Mouse (Mus musculus): ENCODE data around the gene Med16.

The Med16 gene

DNA sequence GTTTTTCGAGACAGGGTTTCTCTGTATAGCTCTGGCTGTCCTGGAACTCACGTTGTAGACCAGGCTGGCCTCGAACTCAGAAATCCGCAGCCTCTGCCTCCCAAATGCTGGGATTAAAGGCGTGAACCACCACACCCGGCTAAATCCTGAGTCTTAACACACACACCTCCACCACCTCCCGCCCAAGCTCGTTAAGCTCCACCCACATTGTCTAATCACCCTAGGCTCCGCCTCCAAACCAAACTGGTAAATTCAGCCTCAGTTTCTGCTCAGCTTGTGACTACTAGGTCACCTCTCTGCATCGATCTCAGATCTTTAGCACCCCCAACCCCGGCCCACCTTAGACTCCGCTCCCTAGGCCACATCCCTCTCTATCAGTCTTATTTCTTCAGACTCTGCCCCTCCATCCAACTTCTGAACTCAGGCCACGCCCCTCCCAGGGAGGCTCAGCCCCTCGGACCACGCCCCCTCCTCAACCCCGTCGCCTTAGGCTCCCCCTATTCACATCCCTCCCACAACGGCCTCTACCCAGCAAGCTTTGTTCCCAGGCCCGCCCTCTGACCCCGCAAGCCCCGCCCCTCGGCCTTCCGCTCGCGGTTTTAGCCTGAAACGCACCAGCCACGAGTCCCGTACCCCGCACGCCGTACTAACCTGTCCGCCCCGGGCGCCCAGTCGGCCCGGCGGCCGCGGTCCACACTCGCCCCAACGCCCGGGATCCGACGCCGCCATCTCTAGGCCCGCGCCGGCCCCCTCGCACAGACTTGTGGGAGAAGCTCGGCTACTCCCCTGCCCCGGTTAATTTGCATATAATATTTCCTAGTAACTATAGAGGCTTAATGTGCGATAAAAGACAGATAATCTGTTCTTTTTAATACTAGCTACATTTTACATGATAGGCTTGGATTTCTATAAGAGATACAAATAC is at the start of gene Med16:
Gene Med16 (minus strand): TSS at position 757 of the 925 bp plus-strand sequence.
- in situ Hi-C loops (cut with MboI; ENCODE audit: low sequenced_read_pairs), result no loop called here

DNA sequence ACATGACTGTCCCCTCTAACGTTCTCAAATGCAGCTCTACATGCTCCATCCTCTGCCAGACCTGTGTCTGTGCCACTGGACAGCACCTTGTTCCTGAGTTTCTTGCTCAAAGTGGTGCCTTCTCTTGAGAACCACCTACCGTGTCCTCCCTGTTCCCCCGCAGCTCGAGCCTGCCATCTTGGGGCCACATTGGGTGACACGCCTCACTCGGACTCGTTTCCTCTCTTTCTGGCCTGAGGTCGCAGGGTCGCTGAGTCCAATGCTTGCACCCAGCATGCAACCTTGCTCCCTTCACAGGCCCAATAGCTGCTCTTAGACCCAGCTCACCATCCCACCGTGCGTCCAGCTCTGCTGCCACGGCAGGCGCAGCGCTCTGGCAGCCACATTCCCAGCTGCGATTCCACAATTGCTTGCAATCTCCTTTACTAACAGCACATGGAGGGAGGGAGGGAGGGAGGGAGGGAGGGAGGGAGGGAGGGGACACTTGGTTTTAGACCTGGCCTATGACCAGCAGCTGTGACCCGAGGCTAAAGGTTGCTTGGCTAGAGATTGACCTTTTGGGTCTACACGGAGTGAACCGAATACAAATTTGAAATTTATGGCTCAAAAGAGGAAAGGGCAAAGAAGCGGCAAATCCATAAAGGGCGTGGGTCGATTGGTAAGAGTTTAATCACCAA is 49.6 kb upstream of the Med16 start:
- in situ Hi-C loops (cut with MboI; ENCODE audit: low sequenced_read_pairs), result loop anchor here (5.0 kb wide), 1 partner anchor 36 kb away; the partner anchor contains the start of gene R3hdm4

DNA sequence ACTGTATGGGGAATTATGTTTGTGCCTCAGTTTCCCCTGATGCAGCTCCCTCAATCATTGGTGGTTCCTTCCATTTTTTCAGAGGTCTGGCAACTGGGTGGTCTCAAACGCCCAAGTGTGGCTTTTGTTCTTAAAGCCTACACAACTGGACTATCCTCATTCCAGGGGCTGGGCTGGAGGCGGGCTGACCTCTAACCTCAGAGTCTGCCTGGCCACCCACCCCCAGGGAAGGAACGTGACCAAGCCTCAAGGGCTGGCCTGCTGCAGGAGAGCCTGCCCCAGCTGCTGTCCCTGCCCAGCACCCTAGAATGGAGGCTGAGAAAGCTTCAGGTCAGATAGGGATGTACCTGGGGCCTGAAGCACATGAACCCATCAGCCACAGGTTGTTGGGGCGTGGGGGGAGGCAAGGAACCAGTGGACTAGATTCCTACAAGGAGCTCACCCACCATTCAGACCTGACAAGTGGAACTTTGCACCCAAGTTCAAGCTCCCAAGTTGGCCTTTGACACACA is 48.0 kb upstream of the Med16 start:
- in situ Hi-C loops (cut with MboI; ENCODE audit: low sequenced_read_pairs), result loop anchor here (5.0 kb wide), 1 partner anchor 34 kb away; the partner anchor contains the start of gene R3hdm4

DNA sequence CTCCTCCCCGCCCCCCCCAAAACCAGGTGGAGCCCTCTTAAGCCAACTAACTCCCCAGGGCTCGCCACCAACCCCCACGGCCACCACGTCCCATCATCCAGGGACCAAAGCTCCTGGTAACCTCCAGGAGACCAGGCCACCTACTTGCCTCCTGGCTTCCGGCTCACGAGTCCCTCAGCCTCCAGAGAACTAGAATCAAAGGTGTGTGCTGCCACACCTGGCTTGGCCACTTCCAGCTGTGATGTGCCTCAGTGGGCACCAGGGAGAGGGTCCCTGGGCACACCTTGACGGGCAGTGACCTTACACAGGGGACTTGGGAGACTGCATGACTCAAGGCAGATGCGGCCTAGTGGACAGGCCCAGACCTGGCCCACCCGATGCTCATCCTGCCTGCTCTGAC is 47.0 kb upstream of the Med16 start:
- in situ Hi-C loops (cut with MboI; ENCODE audit: low sequenced_read_pairs), result loop anchor here (5.0 kb wide), 1 partner anchor 33 kb away; the partner anchor contains the start of gene R3hdm4

DNA sequence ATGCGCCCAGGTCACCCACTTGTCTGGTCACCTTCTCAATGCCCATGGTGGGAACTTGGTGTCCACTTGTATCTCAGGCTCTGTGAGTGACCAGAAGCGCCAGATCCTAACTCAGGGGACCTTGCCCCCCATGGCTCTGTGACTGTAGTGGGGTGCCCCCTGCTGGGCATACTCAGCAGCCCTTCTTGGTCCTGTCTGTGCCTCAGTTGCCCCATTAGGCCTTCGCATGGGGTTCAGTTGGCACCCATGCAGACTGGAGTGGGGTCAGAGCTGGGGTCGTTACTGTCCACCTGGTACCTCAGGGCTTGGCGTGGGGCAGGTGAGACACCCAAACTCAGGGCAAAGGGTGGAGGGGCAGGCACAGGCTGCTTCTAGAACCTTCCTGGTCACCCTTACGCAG is 45.2 kb upstream of the Med16 start:
- in situ Hi-C loops (cut with MboI; ENCODE audit: low sequenced_read_pairs), result no loop called here

DNA sequence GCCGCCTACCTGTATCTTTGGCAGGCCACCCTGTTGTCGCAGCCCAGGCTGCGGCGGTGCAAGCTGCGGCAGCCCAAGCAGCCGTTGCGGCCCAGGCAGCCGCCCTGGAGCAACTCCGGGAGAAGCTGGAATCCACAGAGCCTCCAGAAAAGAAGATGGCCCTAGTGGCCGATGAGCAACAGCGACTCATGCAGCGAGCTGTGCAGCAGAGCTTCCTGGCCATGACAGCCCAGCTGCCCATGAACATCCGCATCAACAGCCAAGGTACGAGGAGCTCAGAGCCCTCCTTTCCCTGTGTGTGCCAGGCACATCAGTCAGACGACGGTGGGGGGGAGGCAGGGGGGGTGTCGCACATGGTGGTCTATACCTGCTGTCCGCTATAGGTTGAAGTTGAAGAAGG is 41.9 kb upstream of the Med16 start:
- in situ Hi-C loops (cut with MboI; ENCODE audit: low sequenced_read_pairs), result no loop called here

DNA sequence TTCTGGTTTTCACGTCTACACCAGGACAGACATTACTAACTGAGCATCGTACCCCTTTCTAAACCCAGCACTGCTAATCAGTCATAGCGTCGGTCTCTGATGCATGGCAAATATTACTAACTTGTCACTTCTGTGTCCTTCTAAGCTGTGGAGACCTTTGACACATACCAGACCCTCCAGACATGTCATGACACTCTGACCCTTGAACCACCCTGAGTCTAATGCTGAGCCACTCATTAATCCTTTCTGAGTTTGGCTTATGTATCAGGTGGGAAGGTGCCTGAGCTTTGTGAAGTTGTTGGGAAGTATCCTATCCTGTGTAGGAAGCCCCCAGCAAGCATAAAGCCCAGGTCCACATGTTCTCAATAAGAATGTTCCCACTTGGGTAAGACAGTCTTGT is 41.1 kb upstream of the Med16 start:
- in situ Hi-C loops (cut with MboI; ENCODE audit: low sequenced_read_pairs), result no loop called here

DNA sequence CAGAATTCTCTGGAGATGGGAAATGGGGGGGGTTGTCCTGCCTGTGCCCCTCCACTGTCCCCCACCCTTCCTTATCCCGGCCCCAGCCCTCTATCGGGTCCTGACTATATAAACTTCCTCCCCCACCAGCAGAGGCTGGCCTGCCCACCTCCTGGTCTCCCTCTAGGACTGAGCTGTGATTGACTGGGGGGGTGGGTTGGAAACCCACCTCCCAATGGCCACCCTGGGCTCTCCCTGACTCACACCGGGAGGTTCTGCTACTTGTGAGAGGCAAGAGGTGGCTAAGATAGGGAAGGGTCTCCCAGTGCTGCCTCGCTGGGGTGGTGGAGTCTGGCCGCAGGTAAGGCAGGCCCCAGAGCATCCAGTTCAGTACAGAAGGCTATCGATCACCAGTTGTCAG is 38.8 kb upstream of the Med16 start:
- in situ Hi-C loops (cut with MboI; ENCODE audit: low sequenced_read_pairs), result no loop called here

DNA sequence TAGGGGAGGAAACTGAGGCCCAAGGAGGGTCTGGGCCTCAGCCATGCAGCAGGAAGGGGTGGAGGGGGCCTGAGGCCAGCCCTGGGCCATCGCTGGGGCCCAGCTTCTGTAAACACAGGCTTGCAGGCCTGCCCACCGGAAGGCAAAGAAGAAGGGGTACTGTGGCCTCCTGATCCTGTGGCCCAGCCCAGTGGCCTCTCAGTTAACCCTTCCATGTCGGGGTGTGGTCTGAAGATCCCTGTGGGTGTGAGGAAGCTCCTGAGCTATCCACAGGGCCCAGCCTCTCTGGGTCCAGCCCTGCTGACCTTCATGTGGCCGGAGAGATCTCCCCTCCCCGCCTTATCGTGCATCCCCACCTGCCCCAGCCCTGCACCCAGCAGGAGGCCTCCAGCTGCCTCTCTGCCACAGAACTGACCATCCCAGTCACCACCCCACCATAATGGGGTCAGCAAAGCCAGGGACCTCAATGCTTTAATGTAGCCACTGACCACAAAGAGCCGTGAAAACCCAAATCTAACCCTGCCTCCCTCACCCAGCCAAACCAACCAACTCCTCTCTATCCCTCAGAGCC is 38.1 kb upstream of the Med16 start:
- in situ Hi-C loops (cut with MboI; ENCODE audit: low sequenced_read_pairs), result no loop called here

DNA sequence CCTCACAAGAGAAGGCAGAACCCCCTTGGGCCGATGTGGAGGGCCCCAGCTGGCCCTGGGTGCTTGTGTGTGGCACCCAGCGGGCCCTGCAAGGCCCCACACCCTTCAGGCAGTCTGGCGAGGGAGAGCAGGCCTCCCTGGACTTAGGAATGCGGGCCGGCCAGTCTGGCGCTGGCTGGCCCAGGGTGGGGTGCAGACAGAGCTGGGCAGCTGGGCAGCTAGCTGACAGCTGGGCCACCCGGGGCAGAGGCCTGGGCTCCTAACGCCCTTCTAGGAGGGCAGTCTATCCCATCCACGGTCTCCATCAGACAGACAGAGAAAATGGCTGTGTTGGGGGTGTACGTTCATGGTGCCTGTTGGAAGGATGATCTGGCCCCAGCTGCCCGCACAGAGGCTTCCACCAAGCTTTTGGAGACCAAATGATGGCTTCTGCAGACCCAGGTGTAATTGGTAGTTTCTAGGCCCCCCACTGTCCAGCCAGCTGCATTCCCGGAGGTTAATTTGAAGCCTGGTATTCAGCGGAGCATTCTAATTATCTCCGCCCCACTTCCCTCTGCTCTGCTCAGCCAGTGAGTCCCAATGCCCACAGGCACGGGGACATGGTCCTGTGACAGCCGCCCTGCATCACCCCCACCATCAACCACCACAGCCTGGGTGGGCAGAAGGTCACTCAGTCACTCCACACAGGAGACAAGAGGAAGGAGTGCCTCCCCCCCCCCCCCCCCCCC is 36.9 kb upstream of the Med16 start:
- in situ Hi-C loops (cut with MboI; ENCODE audit: low sequenced_read_pairs), result no loop called here

DNA sequence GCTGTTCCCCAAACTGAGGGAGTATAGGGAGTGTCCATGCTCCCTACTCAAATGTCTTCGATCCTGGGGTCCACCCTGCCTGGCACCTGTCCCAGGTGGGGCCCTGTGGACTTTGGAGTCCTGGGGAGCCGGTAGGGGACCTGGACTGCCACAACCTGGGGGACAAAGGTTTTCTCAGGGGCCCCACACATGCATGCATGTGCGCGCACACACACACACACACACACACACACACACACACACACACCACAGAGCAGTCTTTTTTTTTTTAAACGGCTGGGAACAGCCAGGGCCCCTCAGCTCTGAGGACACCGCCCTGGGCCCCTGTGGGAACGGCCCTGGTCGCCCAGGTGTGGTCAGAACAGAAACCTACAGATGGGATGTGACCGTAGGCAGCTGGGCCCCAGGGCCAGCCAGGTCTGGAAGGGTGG is 34.8 kb upstream of the Med16 start:
- in situ Hi-C loops (cut with MboI; ENCODE audit: low sequenced_read_pairs), result no loop called here

DNA sequence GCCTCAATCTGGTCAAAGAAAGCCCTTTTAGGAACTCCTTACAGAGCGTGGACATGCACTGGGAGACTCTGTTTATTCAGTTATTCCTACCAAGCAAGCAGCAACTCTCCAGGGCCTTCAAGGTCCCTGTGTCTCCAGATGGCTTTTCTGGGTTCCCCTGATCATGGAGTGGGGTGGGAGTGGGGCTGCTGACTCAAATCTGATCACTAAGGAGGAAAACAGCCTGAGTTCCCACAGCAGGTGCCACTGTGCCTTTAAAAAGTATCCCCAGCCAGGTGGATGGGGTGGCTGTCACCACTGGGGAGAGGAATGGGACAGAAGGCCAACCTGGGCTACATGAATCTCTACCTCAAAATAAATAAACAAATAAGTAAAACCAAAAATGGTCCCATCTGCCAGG is 34.3 kb upstream of the Med16 start:
- in situ Hi-C loops (cut with MboI; ENCODE audit: low sequenced_read_pairs), result no loop called here

DNA sequence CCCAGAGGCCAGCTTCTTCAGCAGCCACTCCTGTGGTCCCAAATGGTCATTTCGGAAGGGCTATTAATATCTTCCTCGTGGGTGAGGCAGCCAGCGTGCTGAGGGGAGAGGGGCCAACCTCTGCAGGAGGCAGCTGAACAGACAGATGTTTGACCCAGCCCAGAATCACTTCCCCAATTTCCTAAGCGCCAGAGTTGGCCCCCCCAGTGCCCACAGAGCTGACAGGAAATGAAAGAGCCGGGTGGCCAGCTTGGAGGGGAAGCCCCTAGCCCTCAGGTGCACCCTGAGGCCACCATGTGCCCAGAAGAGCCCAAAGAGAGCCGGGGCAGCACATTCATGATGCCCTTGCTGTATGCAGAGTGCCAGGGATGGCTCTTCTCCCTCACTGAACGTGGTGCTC is 32.0 kb upstream of the Med16 start:
- in situ Hi-C loops (cut with MboI; ENCODE audit: low sequenced_read_pairs), result no loop called here

DNA sequence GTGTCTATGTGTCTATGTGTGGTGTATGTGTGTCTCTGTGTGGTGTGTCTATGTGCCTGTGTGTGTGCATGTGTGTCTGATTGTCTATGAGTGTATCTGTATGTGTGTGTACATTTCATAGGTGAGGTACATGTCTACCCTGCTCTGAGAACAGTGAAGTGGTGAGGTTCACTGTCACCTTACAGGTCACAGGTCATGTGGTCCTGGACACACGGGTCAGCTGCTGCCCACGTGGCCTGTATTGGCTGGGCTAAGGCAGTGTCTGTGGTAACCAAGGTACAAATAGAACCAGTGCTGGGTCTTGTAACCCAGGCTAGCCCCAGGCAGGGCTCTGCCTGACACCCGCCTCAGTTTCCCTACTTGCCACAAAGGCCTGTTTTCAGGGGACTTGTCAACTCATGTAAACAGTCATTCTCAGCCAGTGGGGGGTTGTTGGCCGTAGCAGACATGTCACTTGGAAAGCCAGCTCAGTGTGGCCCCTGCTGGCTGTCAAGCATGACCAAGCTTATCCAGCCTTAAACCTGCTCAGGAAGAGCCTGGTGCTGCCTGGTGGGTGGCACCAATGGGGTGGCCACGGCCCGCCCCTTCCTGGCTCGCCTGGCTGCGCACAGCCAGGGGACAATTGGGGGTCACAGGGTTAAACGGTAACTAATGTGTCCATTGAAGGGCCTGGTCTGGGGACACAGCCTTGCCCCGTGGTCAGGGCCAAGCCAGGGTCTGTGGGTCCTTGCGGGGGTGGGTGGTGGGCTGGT is 29.2 kb upstream of the Med16 start:
- in situ Hi-C loops (cut with MboI; ENCODE audit: low sequenced_read_pairs), result no loop called here

DNA sequence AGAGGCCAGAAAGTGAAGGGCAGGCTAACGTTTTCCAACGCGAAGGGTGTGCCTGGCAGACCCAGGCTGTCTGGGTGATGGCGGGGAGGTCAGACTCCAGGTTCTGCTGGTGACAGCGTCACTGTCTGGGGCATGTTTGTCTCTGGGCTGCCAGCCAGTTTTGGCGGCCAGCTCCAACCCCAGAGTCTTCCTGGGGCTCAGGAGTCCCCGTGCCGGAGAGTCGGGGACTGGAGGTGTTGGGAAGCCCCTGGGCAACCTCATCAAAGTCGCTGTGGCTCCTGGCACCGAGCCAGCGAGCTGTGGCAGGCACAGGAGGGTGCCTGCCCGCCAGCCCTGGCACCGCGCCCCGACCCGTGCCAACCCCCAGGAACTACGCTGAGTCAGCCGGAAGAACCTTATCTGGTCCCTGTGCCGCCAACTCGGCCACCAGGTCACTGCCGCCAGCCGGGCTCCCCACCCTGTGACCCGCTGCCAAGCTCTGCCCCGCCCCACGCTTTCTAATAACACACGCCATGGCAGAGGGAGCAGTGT is 28.3 kb upstream of the Med16 start:
- in situ Hi-C loops (cut with MboI; ENCODE audit: low sequenced_read_pairs), result no loop called here

DNA sequence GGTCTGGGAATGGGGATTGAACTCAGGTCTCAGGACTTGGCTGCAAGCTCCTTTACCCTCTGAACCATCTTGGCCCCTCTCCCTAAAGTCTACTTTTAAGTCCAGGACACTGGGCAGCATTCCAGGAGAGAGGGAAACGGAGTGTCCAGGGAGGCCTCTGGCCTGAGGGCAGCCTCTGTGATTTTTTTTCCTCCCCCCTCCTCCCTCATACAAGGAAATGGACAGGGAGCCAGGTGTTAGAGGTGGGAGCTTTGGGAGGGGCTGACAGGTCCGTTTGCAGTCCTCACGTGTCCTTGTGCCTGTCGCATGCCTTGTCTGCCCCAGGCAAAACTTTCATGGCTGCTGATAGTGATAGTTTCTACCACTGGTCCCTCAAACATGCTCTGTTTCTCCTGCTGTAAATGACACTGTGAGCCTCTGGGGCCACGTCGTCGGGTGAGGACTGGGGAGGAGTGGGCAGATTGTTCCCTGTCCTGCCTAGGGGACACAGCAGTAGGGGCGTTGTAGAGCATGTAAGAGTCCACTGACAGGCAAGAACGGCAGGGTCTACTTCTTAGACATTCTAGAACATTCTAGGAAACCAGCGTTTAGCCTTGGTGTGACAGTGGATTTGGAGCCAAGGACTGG is 27.7 kb upstream of the Med16 start:
- in situ Hi-C loops (cut with MboI; ENCODE audit: low sequenced_read_pairs), result no loop called here

DNA sequence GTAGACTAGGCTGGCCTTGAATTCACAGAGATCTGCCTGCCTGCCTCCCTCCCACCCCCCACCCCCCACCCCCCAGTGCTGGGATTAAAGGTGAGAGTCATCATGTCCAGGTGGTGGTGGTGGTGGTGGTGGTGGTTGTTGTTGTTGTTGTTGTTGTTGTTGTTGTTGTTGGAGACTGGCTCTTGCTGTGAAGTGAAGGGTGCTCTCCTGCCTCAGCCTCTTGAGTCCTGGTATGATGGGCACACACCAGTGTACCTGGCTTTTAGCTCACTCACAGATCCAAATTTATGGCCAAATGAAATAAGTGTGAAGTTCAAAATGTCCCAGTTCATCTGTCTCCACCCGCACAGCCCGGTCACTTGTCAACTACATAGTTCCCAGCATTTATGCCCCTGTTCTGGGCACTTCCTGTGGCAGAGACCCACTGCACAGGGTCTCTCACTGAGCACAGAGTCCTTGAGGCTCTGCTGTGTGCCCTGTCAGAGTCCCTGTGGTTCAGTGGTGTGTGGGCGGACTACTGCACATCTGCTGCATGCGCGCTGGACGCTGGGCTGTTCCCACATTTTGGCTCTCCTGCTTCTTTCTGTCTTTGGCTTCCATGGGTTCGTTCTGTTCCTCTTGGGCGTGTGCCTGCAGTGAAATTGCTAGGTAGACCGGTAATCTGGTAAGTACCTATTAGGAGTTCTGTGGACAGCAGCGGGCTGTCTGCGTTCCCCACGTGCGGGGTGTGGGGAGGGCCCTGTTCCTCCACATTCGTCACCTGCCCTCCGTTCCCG is 26.3 kb upstream of the Med16 start:
- in situ Hi-C loops (cut with MboI; ENCODE audit: low sequenced_read_pairs), result no loop called here

DNA sequence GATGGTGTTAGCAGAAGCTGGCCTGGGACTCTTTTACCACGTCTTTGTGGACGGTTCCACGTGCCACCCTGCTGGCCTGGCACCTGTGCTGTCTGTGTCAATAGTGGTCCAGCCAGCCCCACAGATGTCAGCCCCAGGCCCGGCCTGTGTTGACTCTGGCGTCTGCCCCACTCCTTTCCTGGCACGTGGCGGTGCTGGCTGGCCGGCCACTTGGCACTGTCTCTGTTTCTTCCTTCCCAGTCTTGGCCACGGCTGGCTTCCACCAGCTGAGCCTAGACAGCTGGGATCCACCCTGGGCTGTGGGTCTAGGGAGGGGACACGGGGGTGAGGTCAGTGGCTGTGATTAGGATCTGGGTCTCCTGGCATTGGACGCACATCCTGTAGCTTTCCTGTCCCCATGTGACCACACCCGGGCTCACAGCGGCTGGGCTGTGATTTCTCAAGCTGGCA is 25.6 kb upstream of the Med16 start:
- in situ Hi-C loops (cut with MboI; ENCODE audit: low sequenced_read_pairs), result no loop called here

DNA sequence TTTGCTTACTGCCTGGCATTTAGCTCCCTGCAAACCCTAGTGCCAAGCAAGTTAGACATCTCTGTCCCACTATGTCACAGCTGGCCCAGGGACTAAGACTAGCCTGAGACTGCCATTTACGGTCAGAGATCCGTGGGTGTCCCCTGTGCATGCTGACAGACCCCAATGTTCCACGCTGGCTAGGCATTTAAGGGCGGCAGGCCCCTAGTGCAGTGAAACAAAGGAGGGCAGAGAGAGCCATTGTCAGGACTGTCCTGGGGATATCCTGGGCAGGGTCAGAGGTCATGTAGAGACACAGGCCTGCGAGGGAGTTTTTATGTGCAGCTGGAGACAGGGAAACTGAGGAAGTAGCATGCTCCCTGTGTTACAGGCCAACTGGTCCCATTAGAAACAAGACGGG is 25.1 kb upstream of the Med16 start:
- in situ Hi-C loops (cut with MboI; ENCODE audit: low sequenced_read_pairs), result no loop called here
